In the genomic region with DNA sequence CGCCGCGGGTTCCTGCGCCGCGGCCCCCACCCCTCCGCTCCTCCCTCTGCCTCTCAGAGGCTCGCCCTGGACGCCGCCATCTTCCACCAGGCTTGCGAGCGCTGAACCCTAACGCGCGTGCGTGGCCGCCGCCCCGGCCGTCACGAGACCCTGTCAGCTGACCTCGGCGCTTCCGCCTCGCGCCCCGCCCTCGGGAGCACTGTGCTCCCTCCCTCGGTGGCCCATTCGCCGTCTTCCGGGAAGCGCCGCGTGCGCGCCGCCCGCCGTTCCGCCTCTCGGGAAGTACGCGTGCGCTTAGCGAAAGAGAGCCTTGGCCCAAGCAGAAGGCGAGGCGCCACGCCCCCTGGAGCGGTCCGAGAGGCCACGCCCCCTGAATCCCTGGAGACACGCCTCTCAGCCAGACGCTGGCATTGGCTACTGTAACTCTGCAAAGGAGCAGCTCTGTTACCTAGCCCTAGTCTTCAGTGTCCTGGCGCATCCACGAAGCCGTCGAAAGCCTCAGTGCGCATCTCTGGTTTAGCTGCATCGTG, we compare ENCODE assay signal across 8 mouse cellular contexts. TPM values are rescaled to one million over a fixed set of nuclear protein-coding genes. Genes with fewer than 3 reads are reported as not detected.
DNase-seq lines count a peak whose midpoint lies in the region; ATAC-seq and TF ChIP-seq lines count a peak whose summit lies in the region.

A gene (minus strand): TSS at position 108 of the 530 bp plus-strand sequence.

- no peak for TF ChIP-seq CTCF in heart, adult 2 months (IDR thresholded peaks at IDR 0.05)

- peak; percentile 56 for TF ChIP-seq POLR2A in heart, adult 2 months (IDR thresholded peaks at IDR 0.05; ENCODE audit: insufficient read depth, low read depth, low read length)

- H3K79me2 ChIP-seq in heart, adult 2 months (replicated peaks; ENCODE audit: control insufficient read depth, insufficient read depth, low read length) = no peaks in the 10 kb centered on the region

- peak; percentile 92 for DNase-seq in 3T3-L1 (ENCODE audit: low read depth, low spot score)
- DNase-seq in adrenal gland, postnatal 4 days (ENCODE audit: low spot score in 2 of 2) = peak; percentile 93 to 99
- DNase-seq in embryonic facial prominence, embryonic 14.5 days (ENCODE audit: low spot score) = peak; percentile 98
- peak; percentile 99 to 100 for DNase-seq in heart, adult 2 months
- DNase-seq in kidney, adult 8-10 months = peak; percentile 99 to 100
- peak; percentile 92 to 97 for DNase-seq in spleen, postnatal 10 days (ENCODE audit: low spot score in 2 of 2)

- H3K4me1 ChIP-seq in embryonic facial prominence, embryonic 14.5 days (ENCODE audit: control insufficient read depth, insufficient read depth, low read length) = peaks cover 21% of the 10 kb centered on the region
- peaks cover 5% of the 10 kb centered on the region for H3K4me1 ChIP-seq in heart, adult 2 months (ENCODE audit: control insufficient read depth, insufficient read depth, low read length)
- peaks cover 19% of the 10 kb centered on the region for H3K4me1 ChIP-seq in limb, embryonic 13.5 days
- peaks cover 19% of the 10 kb centered on the region for H3K4me1 ChIP-seq in midbrain, embryonic 16.5 days (ENCODE audit: control insufficient read depth, insufficient read depth, low read length)

- peak within 1 kb of the TSS; percentile 98 for H3K4me3 ChIP-seq in embryonic facial prominence, embryonic 14.5 days (ENCODE audit: low read depth, low read length)
- peak within 1 kb of the TSS; percentile 100 for H3K4me3 ChIP-seq in heart, adult 2 months
- H3K4me3 ChIP-seq in limb, embryonic 13.5 days = peak within 1 kb of the TSS; percentile 96
- peak within 1 kb of the TSS; percentile 94 for H3K4me3 ChIP-seq in midbrain, embryonic 16.5 days (ENCODE audit: low read depth, low read length)

- H3K9me3 ChIP-seq in embryonic facial prominence, embryonic 14.5 days (ENCODE audit: control insufficient read depth, low read length) = no peaks in the 10 kb centered on the region
- H3K9me3 ChIP-seq in limb, embryonic 13.5 days = no peaks in the 10 kb centered on the region
- H3K9me3 ChIP-seq in midbrain, embryonic 16.5 days (replicated peaks; ENCODE audit: control insufficient read depth, low read length, poor library complexity, severe bottlenecking) = no peaks in the 10 kb centered on the region

- ATAC-seq in embryonic facial prominence, embryonic 14.5 days (ENCODE audit: low read depth) = peak; percentile 98
- ATAC-seq in limb, embryonic 13.5 days (ENCODE audit: low FRiP score, low read depth) = peak; percentile 96
- ATAC-seq in midbrain, embryonic 16.5 days = peak; percentile 98

- TF ChIP-seq EP300 in heart, adult 2 months (IDR thresholded peaks at IDR 0.05; ENCODE audit: insufficient read depth, low read depth, low read length) = no peak

- intact Hi-C loops in heart, adult 2 months (cut with DNase I) = no loop called here

- H3K27ac ChIP-seq in embryonic facial prominence, embryonic 14.5 days (replicated peaks; ENCODE audit: low read depth, low read length) = peak within 1 kb of the TSS; percentile 90
- peak within 1 kb of the TSS; percentile 92 for H3K27ac ChIP-seq in heart, adult 2 months
- peak within 1 kb of the TSS; percentile 87 for H3K27ac ChIP-seq in limb, embryonic 13.5 days
- peak within 1 kb of the TSS; percentile 92 for H3K27ac ChIP-seq in midbrain, embryonic 16.5 days (ENCODE audit: low read length)

- under 1% methylated on average over 32 of the region's 60 CpGs for WGBS in embryonic facial prominence, embryonic 14.5 days
- under 1% methylated on average over 60 of the region's 60 CpGs for WGBS in heart, adult 2 months
- 0% methylated on average over 60 of the region's 60 CpGs for WGBS in limb, embryonic 13.5 days
- 0% methylated on average over 40 of the region's 60 CpGs for WGBS in midbrain, embryonic 16.5 days

- H3K4me2 ChIP-seq in embryonic facial prominence, embryonic 14.5 days (ENCODE audit: low read depth, low read length) = peak within 1 kb of the TSS; percentile 74
- H3K4me2 ChIP-seq in limb, embryonic 13.5 days (replicated peaks) = peak within 1 kb of the TSS; percentile 89
- H3K4me2 ChIP-seq in midbrain, embryonic 16.5 days (ENCODE audit: low read length) = peak within 1 kb of the TSS; percentile 96

- H3K36me3 ChIP-seq in embryonic facial prominence, embryonic 14.5 days (ENCODE audit: control insufficient read depth, insufficient read depth, low read length) = no peaks in the 10 kb centered on the region
- peaks cover 7% of the 10 kb centered on the region for H3K36me3 ChIP-seq in heart, adult 2 months (ENCODE audit: control insufficient read depth, insufficient read depth, low read length)
- no peaks in the 10 kb centered on the region for H3K36me3 ChIP-seq in limb, embryonic 13.5 days
- no peaks in the 10 kb centered on the region for H3K36me3 ChIP-seq in midbrain, embryonic 16.5 days (ENCODE audit: control insufficient read depth, insufficient read depth, low read length)

- no peaks in the 10 kb centered on the region for H3K27me3 ChIP-seq in embryonic facial prominence, embryonic 14.5 days (replicated peaks; ENCODE audit: control insufficient read depth, insufficient read depth, low read length)
- no peaks in the 10 kb centered on the region for H3K27me3 ChIP-seq in heart, adult 2 months (ENCODE audit: control insufficient read depth, insufficient read depth, low read length)
- H3K27me3 ChIP-seq in limb, embryonic 13.5 days = no peaks in the 10 kb centered on the region
- no peaks in the 10 kb centered on the region; the same call in 1 of the 2 replicates for H3K27me3 ChIP-seq in midbrain, embryonic 16.5 days (ENCODE audit: control insufficient read depth, insufficient read depth, low read depth, low read length)

- peak within 1 kb of the TSS; percentile 93 for H3K9ac ChIP-seq in embryonic facial prominence, embryonic 14.5 days (ENCODE audit: low read depth, low read length)
- H3K9ac ChIP-seq in heart, adult 2 months (ENCODE audit: low read depth, low read length) = peak within 1 kb of the TSS; percentile 84
- H3K9ac ChIP-seq in limb, embryonic 13.5 days = peak within 1 kb of the TSS; percentile 95
- H3K9ac ChIP-seq in midbrain, embryonic 16.5 days (ENCODE audit: low read depth, low read length) = peak within 1 kb of the TSS; percentile 94

RNA-seq across cellular contexts. Expression of the gene that starts here (rescaled TPM):
- total RNA-seq in adrenal gland, postnatal 4 days (2021) = 10 to 100 TPM; 50.6 to 57.1 TPM
- 29.0 and 31.4 TPM in 2 replicates for polyA plus RNA-seq in embryonic facial prominence, embryonic 14.5 days (2014; fragmentation: Nextera tagmentation; extraction: Ambion mirVana)
- 10 to 100 TPM; 29.2 to 31.6 TPM for total RNA-seq in heart, adult 2 months (2021)
- polyA plus RNA-seq in heart, adult 2 months (2012; rRNA removed) = 31.0 and 32.3 TPM in 2 replicates
- polyA plus RNA-seq in limb, embryonic 13.5 days (2015; fragmentation: Nextera tagmentation; extraction: Ambion mirVana) = 18.5 and 21.5 TPM in 2 replicates
- 20.0 and 21.0 TPM in 2 replicates for polyA plus RNA-seq in midbrain, embryonic 16.5 days (2015; fragmentation: Nextera tagmentation; extraction: Ambion mirVana)

Comparison
In these comparisons a context has a peak if more than half of its experiments do, and no peak if none do; other contexts are left out.
1. Peak in every context shown above with its lines: DNase-seq, ATAC-seq, H3K4me3 ChIP-seq and H3K27ac ChIP-seq.